Mouse (Mus musculus): Measurements from ENCODE around the gene U2af1. TPM values are rescaled to one million over a fixed set of nuclear protein-coding genes. Genes with fewer than 3 reads are reported as not detected.
"Not testable (repeated sequence)": the region's sequence is repeated elsewhere in the genome, so short reads cannot be mapped to it uniquely, and the experiment has no call there.

Gene U2af1
- total RNA-seq (2022), result 100 to 1,000 TPM; 128 to 156 (median 143) TPM

DNA sequence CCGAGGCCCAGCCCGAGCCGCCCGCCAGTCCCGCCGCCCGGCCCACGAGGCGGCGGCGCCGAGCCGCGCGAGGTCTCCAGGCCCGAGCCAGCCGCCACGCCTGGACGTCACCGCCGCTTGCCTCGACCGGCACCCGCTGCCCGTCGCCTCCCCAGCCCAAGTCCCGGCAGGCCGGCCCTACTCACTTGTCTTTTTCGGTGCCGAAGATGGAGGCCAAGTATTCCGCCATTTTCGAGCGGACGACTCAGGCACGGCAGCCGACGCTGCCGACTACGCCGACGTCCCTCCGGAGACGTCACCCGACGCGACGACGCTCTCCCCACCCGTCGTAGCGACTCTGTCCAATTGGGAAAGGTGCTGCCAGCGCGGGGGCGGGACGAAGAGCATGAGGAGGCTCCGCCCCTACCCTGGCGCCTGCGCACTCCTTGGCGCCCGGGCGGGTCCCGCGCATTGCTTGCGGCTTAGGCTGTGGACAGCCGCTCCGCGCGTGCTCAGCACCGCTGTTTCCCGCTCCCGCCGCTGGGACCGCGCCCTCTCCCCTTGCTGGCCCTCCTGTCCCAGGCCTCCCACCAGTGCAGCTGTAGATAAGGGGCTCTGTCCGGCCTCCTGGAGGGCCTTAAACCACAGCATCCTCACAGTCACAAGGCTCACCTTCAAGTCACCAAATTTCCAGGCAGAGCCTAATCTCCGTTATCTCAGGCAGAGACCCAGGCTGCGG lies at the start of gene U2af1:
Gene U2af1 (minus strand): TSS at position 425 of the 718 bp plus-strand sequence.
- DNase-seq, result peak; percentile 96

DNA sequence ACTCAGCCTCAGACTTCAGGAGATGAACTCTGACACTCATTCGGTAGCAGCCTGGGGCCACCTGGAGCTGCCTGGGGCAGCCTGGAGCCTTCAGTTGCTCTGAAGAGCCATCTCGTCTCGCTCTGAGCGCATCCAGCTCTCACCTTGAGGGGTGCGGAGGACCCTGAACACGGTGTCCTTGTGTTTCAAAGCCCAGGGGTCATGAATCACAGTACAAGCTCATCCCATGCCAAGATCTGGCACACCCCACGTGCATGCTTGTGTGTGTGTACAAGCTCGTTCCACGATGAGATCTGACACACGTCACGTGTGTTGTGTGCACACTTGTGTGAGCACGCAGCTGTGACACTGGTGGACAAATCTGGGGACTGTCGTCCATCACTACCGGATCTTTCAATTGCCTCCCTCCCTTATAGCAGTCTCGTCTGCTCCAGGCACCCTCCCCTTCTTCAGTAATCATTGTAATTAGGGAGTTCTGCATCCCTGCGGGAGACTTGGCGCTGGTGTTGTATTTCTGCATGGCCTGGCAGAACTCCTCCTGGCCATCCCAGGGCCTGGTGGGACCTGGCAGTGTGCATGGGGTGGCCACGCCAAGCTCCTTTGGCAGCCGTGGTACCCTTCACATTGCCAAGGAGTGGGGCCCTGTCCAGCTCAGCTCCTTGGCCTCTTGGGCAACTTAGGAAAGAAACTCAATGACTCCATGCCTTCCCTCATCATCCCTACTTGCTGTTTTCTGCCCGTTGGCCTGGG lies 46.8 kb upstream of the U2af1 start:
- DNase-seq, result peak; percentile 33

- DNase-seq, result peak; percentile 30
Observed at GRCm38 (mm10) chr17:31703276-31703980, 44.7 kb upstream of the U2af1 start.

- DNase-seq, result no peak
Observed at GRCm38 (mm10) chr17:31698347-31698746, 39.7 kb upstream of the U2af1 start.

- DNase-seq, result not testable (repeated sequence)
Observed at GRCm38 (mm10) chr17:31695356-31695755, 36.7 kb upstream of the U2af1 start.

- DNase-seq, result no peak
Observed at GRCm38 (mm10) chr17:31694949-31695348, 36.3 kb upstream of the U2af1 start.

- DNase-seq, result no peak
Observed at GRCm38 (mm10) chr17:31694023-31694376, 35.3 kb upstream of the U2af1 start.

GRCm38 (mm10) chr17:31693330-31694022 lies 34.8 kb upstream of the U2af1 start:
- DNase-seq, result peak; percentile 72

DNA sequence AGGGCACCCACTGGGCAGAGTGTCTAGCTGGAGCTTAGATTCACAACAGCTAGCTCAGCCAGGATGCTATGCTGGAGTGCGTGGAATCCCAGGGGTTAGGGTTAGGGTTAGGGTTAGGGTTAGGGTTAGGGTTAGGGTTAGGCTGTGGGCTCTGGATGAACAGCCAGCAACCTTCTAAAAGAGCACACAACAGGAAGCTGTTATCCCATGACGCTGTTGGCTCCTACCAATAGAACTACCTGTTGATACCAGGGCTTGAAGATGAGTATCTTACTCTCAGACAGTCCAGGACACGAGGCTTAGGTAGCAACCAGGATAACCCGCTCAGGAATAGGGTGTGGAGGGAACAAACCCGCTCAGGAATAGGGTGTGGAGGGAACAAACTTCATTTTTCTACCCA lies 34.2 kb upstream of the U2af1 start:
- no peak for DNase-seq

DNA sequence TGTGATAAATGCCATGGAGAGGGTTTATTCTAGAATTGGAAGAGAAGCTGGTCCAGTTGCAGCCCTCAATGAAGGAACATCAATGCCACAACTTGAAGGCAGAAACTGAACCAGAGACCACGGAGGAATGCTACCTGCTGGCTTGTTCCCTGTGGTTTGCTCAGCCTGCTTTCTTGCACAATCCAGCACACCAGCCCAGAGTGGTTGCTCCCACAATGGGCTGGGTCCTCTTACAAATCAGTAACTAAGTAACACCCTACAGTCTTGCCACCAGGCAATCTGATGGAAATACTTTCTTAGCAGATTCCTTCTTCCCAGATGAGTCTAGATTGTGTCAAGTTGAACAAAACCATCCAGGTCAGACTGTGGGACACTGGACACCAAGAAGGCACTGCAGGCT lies 30.9 kb upstream of the U2af1 start:
- DNase-seq, result no peak

DNA sequence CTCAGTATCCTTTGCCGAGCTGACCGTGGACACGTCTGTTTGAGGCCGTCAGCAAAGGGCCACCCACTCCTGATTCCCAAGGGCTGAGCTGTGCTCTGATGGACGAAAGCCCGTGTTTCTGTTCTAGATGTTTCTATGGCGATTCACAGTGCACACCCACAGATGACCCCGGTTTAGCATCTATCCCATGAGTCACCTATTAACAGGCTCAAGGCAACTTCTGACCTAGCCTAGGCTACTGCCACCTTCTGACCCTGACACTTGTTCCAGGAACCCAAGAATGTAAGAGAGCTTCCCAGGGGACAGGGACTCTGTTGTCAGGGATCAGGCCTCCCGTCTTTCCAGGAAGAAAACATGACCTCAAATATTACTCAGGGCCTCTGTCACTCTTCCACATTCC lies 29.4 kb upstream of the U2af1 start:
- DNase-seq, result peak; percentile 42

DNA sequence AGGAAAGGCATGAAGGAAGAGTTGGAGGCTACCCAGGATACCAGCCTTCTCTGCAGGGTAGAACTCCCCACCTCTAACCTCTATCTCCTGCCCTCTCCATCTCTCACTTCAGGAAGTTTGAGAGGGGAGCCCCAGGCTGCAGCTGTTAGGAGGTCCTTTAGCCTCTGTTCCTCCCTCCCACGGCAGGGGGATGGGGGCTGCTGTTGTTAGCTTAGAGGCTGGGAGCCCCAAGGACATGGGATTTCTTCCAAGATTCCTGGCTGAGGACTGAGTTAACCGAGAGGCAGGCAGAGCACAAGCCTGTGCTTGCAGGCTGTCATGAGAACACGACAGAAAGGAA lies 27.5 kb upstream of the U2af1 start:
- DNase-seq, result peak; percentile 27

DNA sequence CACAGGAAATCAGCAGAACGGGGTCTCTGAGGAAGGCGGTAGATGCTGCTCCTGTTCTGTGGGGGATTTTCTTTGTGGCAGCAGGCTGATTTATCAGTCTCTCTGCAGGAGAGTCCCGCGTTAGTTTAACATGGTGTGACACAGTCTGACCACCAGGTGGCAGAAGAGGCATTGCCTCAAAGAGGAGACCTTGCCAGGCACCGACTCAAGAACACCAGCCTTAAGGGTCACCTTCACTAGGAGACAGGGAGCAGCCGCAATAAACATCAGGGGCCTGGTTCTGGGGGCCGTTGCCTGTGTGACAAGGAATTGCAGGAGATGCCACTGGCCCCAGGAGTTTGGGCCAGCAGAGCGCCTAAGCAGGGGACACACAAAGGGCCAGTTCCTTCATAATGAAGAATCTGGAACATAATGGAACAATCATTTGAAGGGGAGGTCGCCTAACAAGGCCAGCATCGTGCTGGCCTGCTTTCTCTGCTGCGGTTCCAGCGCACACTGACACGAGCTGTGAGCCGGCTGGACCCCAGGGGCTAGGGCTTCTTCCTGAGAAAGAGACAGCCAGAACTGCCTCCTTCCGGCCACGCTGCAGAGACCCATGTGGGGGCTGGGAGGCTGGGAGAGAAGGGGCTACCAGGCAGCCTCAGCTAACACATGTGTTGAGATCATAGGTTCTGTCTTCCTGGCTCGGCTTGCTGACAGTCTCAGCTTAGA lies 27.0 kb upstream of the U2af1 start:
- peak; percentile 69 for DNase-seq

DNA sequence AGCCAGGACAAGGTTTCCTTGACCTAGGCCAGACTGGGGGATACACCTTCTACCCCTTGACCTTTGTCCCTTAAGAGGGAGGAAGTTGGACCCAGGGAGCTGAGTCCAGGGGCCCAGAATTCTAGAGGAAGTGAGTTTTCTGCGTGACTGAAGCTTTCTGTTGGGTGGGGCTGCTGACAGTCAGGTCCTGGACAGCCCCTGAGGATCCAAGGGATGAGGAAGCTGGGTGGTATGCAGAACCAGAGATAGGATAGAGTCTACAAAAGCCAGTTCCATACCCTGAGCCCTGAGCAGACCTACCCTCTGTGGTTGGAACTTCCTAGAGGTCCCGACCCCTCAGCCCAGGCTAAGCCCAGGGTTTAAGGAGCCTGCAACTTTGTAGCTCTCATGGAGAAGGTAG lies 21.8 kb upstream of the U2af1 start:
- no peak for DNase-seq

- no peak for DNase-seq
Observed at GRCm38 (mm10) chr17:31677507-31677906, 18.8 kb upstream of the U2af1 start, which contains the start of gene Cryaa. TSS of gene Cryaa (plus strand) at chr17:31677807.

- DNase-seq, result no peak
Observed at GRCm38 (mm10) chr17:31674426-31674825, 15.7 kb upstream of the U2af1 start.

DNA sequence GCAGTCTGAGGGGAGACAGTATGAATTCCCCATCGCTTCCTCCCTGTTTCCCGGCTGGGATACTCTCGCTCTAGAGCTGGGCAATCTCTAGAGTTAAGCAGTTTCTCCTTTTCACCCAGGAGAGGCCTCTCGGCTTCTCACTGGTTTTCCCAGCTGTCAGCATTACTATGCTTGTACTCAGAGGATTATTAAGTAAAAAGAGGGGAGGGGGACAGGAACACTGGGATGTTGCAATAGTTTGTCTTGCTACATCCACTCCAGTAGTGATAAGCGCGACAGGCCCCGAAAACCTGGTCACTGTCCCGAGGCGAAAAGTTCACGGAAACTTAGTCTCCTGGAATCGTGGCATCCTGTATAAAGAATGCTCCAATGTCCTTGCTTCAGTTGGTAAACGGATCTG lies 13.6 kb upstream of the U2af1 start:
- DNase-seq, result no peak

GRCm38 (mm10) chr17:31671698-31672097 lies 13.0 kb upstream of the U2af1 start:
- DNase-seq, result no peak

GRCm38 (mm10) chr17:31670163-31670562 lies 11.5 kb upstream of the U2af1 start:
- DNase-seq, result no peak

- no peak for DNase-seq
Observed at GRCm38 (mm10) chr17:31668306-31668705, 9.6 kb upstream of the U2af1 start.

DNA sequence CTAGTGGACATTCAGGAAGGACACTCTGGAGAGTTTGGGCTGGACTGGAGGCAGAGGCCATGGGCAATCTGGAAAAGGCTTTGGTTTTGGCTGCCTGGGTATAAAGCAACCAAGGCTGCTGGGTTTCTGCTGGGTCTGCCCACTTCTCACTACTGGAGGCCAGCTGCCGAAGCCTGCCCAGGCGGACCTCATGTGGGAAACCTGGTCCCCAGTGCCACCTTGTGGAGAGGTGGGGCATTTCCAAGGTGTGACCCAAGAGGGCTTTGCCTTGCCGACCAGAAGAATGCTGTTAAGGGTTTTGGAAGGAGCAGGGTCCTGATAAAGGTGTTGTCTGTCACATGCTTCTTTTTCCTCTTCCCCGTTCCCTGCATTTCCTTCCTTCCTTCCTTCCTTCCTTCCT lies 6.1 kb upstream of the U2af1 start:
- peak; percentile 76 for DNase-seq

GRCm38 (mm10) chr17:31662855-31663254 lies 4.2 kb upstream of the U2af1 start:
- DNase-seq, result no peak

Measured in adrenal gland, adult 8-10 months (tissue).